Mouse (Mus musculus) midbrain, postnatal 0 days (tissue): ENCODE measurements at regions not wholly inside any gene's neighbourhood (a gene's known extent, or its start where the extent isn't known, plus 50 kb on each side); places are given as distances from the start of the nearest gene placed in this dataset.

Experiments
- ATAC-seq: fragments of 200-750 bp; cut with Nextera tagmentation; 2 replicates; pipeline ENCODE4 v1.8.0; 2017; ENCODE audit warnings: moderate number of reproducible peaks, mild to moderate bottlenecking, moderate TSS enrichment, moderate library complexity; ENCODE audit not compliant: low FRiP score
- DNase-seq: peaks from one replicate; pipeline ENCODE4 v3.0.0-alpha.2; 2015; ENCODE audit warnings: low spot score
- H3K27ac ChIP-seq: fragments of 300-500 bp; sonication (generic); 2 replicates; pipeline ENCODE4 v1.5.1; 2014; ENCODE audit warnings: low read depth, mild to moderate bottlenecking, low read length, mixed read lengths
- H3K27me3 ChIP-seq: fragments of 300-500 bp; sonication (generic); 2 replicates; pipeline ENCODE4 v1.6.1; 2014; ENCODE audit warnings: low read length, control low read depth, mixed read lengths; ENCODE audit not compliant: insufficient read depth
- H3K36me3 ChIP-seq: fragments of 300-500 bp; sonication (generic); 2 replicates; pipeline ENCODE4 v1.6.1; 2014; ENCODE audit warnings: low read length, control low read depth, mixed read lengths; ENCODE audit not compliant: insufficient read depth
- H3K4me1 ChIP-seq: fragments of 300-500 bp; sonication (generic); 2 replicates; pipeline ENCODE4 v1.6.1; 2014; ENCODE audit warnings: mild to moderate bottlenecking, control low read depth, antibody characterized with exemption, low read length, mixed read lengths; ENCODE audit not compliant: insufficient read depth
- H3K4me2 ChIP-seq: fragments of 300-500 bp; sonication (generic); 2 replicates; pipeline ENCODE4 v1.6.1; 2014; ENCODE audit warnings: low read depth, mild to moderate bottlenecking, low read length, mixed read lengths; ENCODE audit not compliant: poor library complexity, severe bottlenecking
- H3K4me3 ChIP-seq: fragments of 300-500 bp; sonication (generic); 2 replicates; pipeline ENCODE4 v1.5.1; 2014; ENCODE audit warnings: low read depth, mild to moderate bottlenecking, low read length, moderate library complexity
- H3K9ac ChIP-seq: fragments of 300-500 bp; sonication (generic); replicated peaks from 2 replicates; pipeline ENCODE4 v1.6.1; 2014; ENCODE audit warnings: mild to moderate bottlenecking, low read length, moderate library complexity, mixed read lengths; ENCODE audit not compliant: poor library complexity, severe bottlenecking
- H3K9me3 ChIP-seq: fragments of 300-500 bp; sonication (generic); 2 replicates; pipeline ENCODE4 v1.6.1; 2016; ENCODE audit warnings: low read length, control low read depth
- CTCF ChIP-seq: IDR thresholded peaks from 2 replicates; pipeline ENCODE4 v1.5.1; 2016; ENCODE audit warnings: antibody characterized with exemption, mild to moderate bottlenecking
- WGBS: fragments of 180-500 bp; shearing (Covaris S2); extraction: QIAGEN DNeasy Blood & Tissue Kit; methylation state at CpG from one replicate; pipeline ENCODE4 v1.1.7; 2014; 5-methylcytosine and 5-hydroxymethylcytosine counted together

GRCm38 (mm10) chr2:106431637-106432199 is 261.4 kb upstream of the Mpped2 start:
- DNase-seq (no peak), ATAC-seq (0 out of 2 replicates have a peak, but pooled peaks have one; percentile 20)
- H3K36me3 ChIP-seq = no peaks in the 10 kb centered on the region
- no peaks in the 10 kb centered on the region for H3K4me1 ChIP-seq
- 15% methylated on average over 9 of the region's 9 CpGs for WGBS
- H3K27ac ChIP-seq = no peak overlapping the region
- no peaks in the 10 kb centered on the region for H3K27me3 ChIP-seq
- H3K9me3 ChIP-seq = no peaks in the 10 kb centered on the region
- no peak overlapping the region for H3K9ac ChIP-seq
- H3K4me2 ChIP-seq = peak overlapping the region; percentile 46
- no peak for TF ChIP-seq CTCF
- peak overlapping the region; percentile 23 for H3K4me3 ChIP-seq

GRCm38 (mm10) chr2:106436136-106436535 is 256.9 kb upstream of the Mpped2 start:
- no peak for TF ChIP-seq CTCF

GRCm38 (mm10) chr2:106454310-106454974 is 238.6 kb upstream of the Mpped2 start:
- Histone ChIP-seq H3K9ac (no peak overlapping the region), H3K36me3 (no peaks in the 10 kb centered on the region), H3K27me3 (no peaks in the 10 kb centered on the region), H3K4me3 (no peak overlapping the region), H3K9me3 (no peaks in the 10 kb centered on the region), H3K4me2 (no peak overlapping the region), H3K4me1 (no peaks in the 10 kb centered on the region), H3K27ac (no peak overlapping the region)
- TF ChIP-seq CTCF = no peak
- no peak for ATAC-seq
- DNase-seq = peak; percentile 52
- WGBS = 54% methylated on average over 7 of the region's 7 CpGs

More at GRCm38 (mm10) chr2:106436136-106436535, 256.9 kb upstream of the Mpped2 start:
- no peaks in the 10 kb centered on the region for H3K36me3 ChIP-seq
- H3K9me3 ChIP-seq = no peaks in the 10 kb centered on the region
- H3K4me2 ChIP-seq = no peak overlapping the region
- H3K27me3 ChIP-seq = no peaks in the 10 kb centered on the region
- no peak overlapping the region for H3K4me3 ChIP-seq
- H3K27ac ChIP-seq = no peak overlapping the region
- no peaks in the 10 kb centered on the region for H3K4me1 ChIP-seq
- DNase-seq = no peak
- H3K9ac ChIP-seq = no peak overlapping the region
- ATAC-seq = no peak
- 23% methylated on average over 2 of the region's 2 CpGs for WGBS

- H3K27ac ChIP-seq = no peak overlapping the region
- no peak for ATAC-seq
These were observed 238.0 kb upstream of the Mpped2 start for GRCm38 (mm10) chr2:106455039-106455438.

GRCm38 (mm10) chr2:106455972-106456371 is 237.1 kb upstream of the Mpped2 start:
- no peaks in the 10 kb centered on the region for H3K4me1 ChIP-seq
- no peak for TF ChIP-seq CTCF
- no peaks in the 10 kb centered on the region for H3K9me3 ChIP-seq
- no peak overlapping the region for H3K27ac ChIP-seq
- no peak overlapping the region for H3K4me2 ChIP-seq
- no peaks in the 10 kb centered on the region for H3K27me3 ChIP-seq
- WGBS = 87% methylated on average over 3 of the region's 3 CpGs
- H3K36me3 ChIP-seq = no peaks in the 10 kb centered on the region
- ATAC-seq = no peak
- H3K9ac ChIP-seq = no peak overlapping the region
- H3K4me3 ChIP-seq = no peak overlapping the region
- no peak for DNase-seq

More at GRCm38 (mm10) chr2:106455039-106455438, 238.0 kb upstream of the Mpped2 start:
- Histone ChIP-seq H3K4me2 (no peak overlapping the region), H3K4me3 (no peak overlapping the region), H3K36me3 (no peaks in the 10 kb centered on the region), H3K27me3 (no peaks in the 10 kb centered on the region), H3K9me3 (no peaks in the 10 kb centered on the region), H3K9ac (no peak overlapping the region), H3K4me1 (no peaks in the 10 kb centered on the region)
- 67% methylated on average over 4 of the region's 4 CpGs for WGBS
- no peak for DNase-seq
- no peak for TF ChIP-seq CTCF

GRCm38 (mm10) chr2:106458003-106458402 is 235.1 kb upstream of the Mpped2 start:
- Histone ChIP-seq H3K4me2 (no peak overlapping the region), H3K9ac (no peak overlapping the region), H3K9me3 (no peaks in the 10 kb centered on the region), H3K4me1 (no peaks in the 10 kb centered on the region), H3K27ac (no peak overlapping the region), H3K27me3 (no peaks in the 10 kb centered on the region), H3K36me3 (no peaks in the 10 kb centered on the region), H3K4me3 (no peak overlapping the region)
- no peak for DNase-seq
- TF ChIP-seq CTCF = no peak
- 44% methylated on average over 5 of the region's 5 CpGs for WGBS
- no peak for ATAC-seq
